Mouse (Mus musculus) liver, adult 2 months (tissue): ENCODE results near the gene Pld1.

Source experiments
- CTCF ChIP-seq: fragments of 200-500 bp; IDR thresholded peaks from 2 replicates; pipeline ENCODE4 v1.5.1; 2011; ENCODE audit warnings: low read depth, low read length, control low read depth
- POLR2A ChIP-seq: fragments of 200-500 bp; IDR thresholded peaks from 2 replicates; pipeline ENCODE4 v1.6.1; 2011; ENCODE audit warnings: low read length, control low read depth; ENCODE audit not compliant: insufficient read depth; ENCODE audit errors: extremely low read depth

DNA sequence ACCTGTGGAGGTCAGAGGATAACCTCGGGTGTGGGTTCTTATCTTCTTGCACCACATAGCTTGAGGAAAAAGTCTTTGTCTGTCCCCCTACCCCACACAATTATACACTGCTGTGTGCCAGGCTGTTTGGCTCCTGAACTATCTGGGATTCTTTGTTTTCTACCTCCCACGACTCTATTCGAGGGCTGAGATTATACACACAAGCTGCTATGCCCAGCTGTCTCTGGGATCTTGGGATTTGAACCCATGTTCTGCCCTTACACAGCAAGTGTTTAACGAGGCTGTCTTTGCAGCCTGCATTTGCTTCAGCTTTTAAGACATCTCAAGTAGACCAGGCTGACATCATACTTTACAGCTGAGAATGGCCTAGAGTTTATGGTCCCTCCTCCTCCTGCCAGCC lies 43.1 kb downstream of the Pld1 start:
- no peak for TF ChIP-seq CTCF
- TF ChIP-seq POLR2A: no peak
